Mouse (Mus musculus): ENCODE results near the gene Cabcoco1. TPM values are rescaled to one million over a fixed set of nuclear protein-coding genes. Genes with fewer than 3 reads are reported as not detected.

Cabcoco1 gene
- polyA plus RNA-seq, 1 experiment from 2014 or later: not detected

- no peaks in the 10 kb centered on the region for H3K27me3 ChIP-seq (ENCODE audit: control insufficient read depth, insufficient read depth, low read length)
- no peaks in the 10 kb centered on the region for H3K4me1 ChIP-seq (ENCODE audit: control insufficient read depth, insufficient read depth, low read length)
- no peaks in the 10 kb centered on the region for H3K36me3 ChIP-seq (ENCODE audit: control insufficient read depth, insufficient read depth, low read length)
- ATAC-seq (ENCODE audit: insufficient read depth, low FRiP score, low TSS enrichment) (no peak), DNase-seq (ENCODE audit: low spot score) (no peak)
- H3K4me2 ChIP-seq (ENCODE audit: low read depth): no peak overlapping the region
- H3K9ac ChIP-seq (ENCODE audit: low read length): no peak overlapping the region
- H3K4me3 ChIP-seq (ENCODE audit: low read depth, low read length): no peak overlapping the region
- H3K9me3 ChIP-seq (ENCODE audit: control insufficient read depth, low read length): no peaks in the 10 kb centered on the region
- 63% methylated on average over 2 of the region's 2 CpGs for WGBS
- no peak overlapping the region for H3K27ac ChIP-seq (ENCODE audit: low read depth, low read length)
These were observed 145.6 kb downstream of the Cabcoco1 start for GRCm38 (mm10) chr10:68396083-68396482.

- no peaks in the 10 kb centered on the region for H3K36me3 ChIP-seq (ENCODE audit: control insufficient read depth, insufficient read depth, low read length)
- H3K27me3 ChIP-seq (ENCODE audit: control insufficient read depth, insufficient read depth, low read length): no peaks in the 10 kb centered on the region
- ATAC-seq (ENCODE audit: insufficient read depth, low FRiP score, low TSS enrichment) (no peak), DNase-seq (ENCODE audit: low spot score) (no peak)
- no peak overlapping the region for H3K4me3 ChIP-seq (ENCODE audit: low read depth, low read length)
- H3K4me2 ChIP-seq (ENCODE audit: low read depth): no peak overlapping the region
- WGBS: 58% methylated on average over 4 of the region's 4 CpGs
- H3K9ac ChIP-seq (ENCODE audit: low read length): no peak overlapping the region
- no peak overlapping the region for H3K27ac ChIP-seq (ENCODE audit: low read depth, low read length)
- H3K4me1 ChIP-seq (ENCODE audit: control insufficient read depth, insufficient read depth, low read length): no peaks in the 10 kb centered on the region
- no peaks in the 10 kb centered on the region for H3K9me3 ChIP-seq (ENCODE audit: control insufficient read depth, low read length)
These were observed 150.1 kb downstream of the Cabcoco1 start for GRCm38 (mm10) chr10:68391640-68392039.

GRCm38 (mm10) chr10:68388802-68389201 lies 152.9 kb downstream of the Cabcoco1 start:
- 80% methylated on average over 4 of the region's 4 CpGs for WGBS
- no peak for ATAC-seq (ENCODE audit: insufficient read depth, low FRiP score, low TSS enrichment)

GRCm38 (mm10) chr10:68388138-68388537 lies 153.6 kb downstream of the Cabcoco1 start:
- DNase-seq (ENCODE audit: low spot score): no peak
- ATAC-seq (ENCODE audit: insufficient read depth, low FRiP score, low TSS enrichment): no peak
- WGBS: 87% methylated on average over 7 of the region's 7 CpGs

More at GRCm38 (mm10) chr10:68388802-68389201, 152.9 kb downstream of the Cabcoco1 start:
- DNase-seq (ENCODE audit: low spot score): no peak
- H3K4me2 ChIP-seq (ENCODE audit: low read depth): no peak overlapping the region
- no peak overlapping the region for H3K9ac ChIP-seq (ENCODE audit: low read length)
- no peak overlapping the region for H3K4me3 ChIP-seq (ENCODE audit: low read depth, low read length)
- no peaks in the 10 kb centered on the region for H3K36me3 ChIP-seq (ENCODE audit: control insufficient read depth, insufficient read depth, low read length)
- H3K4me1 ChIP-seq (ENCODE audit: control insufficient read depth, insufficient read depth, low read length): no peaks in the 10 kb centered on the region
- H3K9me3 ChIP-seq (ENCODE audit: control insufficient read depth, low read length): no peaks in the 10 kb centered on the region
- H3K27ac ChIP-seq (ENCODE audit: low read depth, low read length): no peak overlapping the region
- H3K27me3 ChIP-seq (ENCODE audit: control insufficient read depth, insufficient read depth, low read length): no peaks in the 10 kb centered on the region

More at GRCm38 (mm10) chr10:68388138-68388537, 153.6 kb downstream of the Cabcoco1 start:
- Histone ChIP-seq H3K4me2 (ENCODE audit: low read depth) (no peak overlapping the region), H3K27ac (ENCODE audit: low read depth, low read length) (no peak overlapping the region), H3K36me3 (ENCODE audit: control insufficient read depth, insufficient read depth, low read length) (no peaks in the 10 kb centered on the region), H3K4me1 (ENCODE audit: control insufficient read depth, insufficient read depth, low read length) (no peaks in the 10 kb centered on the region), H3K27me3 (ENCODE audit: control insufficient read depth, insufficient read depth, low read length) (no peaks in the 10 kb centered on the region), H3K9ac (ENCODE audit: low read length) (no peak overlapping the region), H3K9me3 (ENCODE audit: control insufficient read depth, low read length) (no peaks in the 10 kb centered on the region), H3K4me3 (ENCODE audit: low read depth, low read length) (no peak overlapping the region)

Other genes with a start within 250 kb of the Cabcoco1 start
- 4.9 and 6.1 TPM in 2 replicates for gene Tmem26, start 181.8 kb upstream of the Cabcoco1 start, polyA plus RNA-seq (2014; fragmentation: Nextera tagmentation; extraction: Ambion mirVana)